Mouse (Mus musculus) limb, embryonic 14.5 days (tissue): ENCODE data around the gene Hist1h3a. TPM values are rescaled to one million over a fixed set of nuclear protein-coding genes. Genes with fewer than 3 reads are reported as not detected.
A peak's percentile ranks its signal among the peaks of the same experiment; 100 is the strongest.
"Not testable (repeated sequence)": the region's sequence is repeated elsewhere in the genome, so short reads cannot be mapped to it uniquely, and the experiment has no call there.

Source experiments
- ATAC-seq: fragments of 200-750 bp; cut with Nextera tagmentation; 2 replicates; pipeline ENCODE4 v1.8.0; 2017; ENCODE audit warnings: low read depth, moderate number of reproducible peaks, moderate TSS enrichment; ENCODE audit not compliant: low FRiP score
- DNase-seq: peaks from one replicate; pipeline ENCODE4 v3.0.0-alpha.2; 2015; ENCODE audit warnings: low spot score
- H3K27ac ChIP-seq: fragments of 300-500 bp; sonication (generic); replicated peaks from 2 replicates; pipeline ENCODE4 v1.5.1; 2014; ENCODE audit warnings: low read depth, mild to moderate bottlenecking, low read length, moderate library complexity, mixed read lengths
- H3K27me3 ChIP-seq: fragments of 300-500 bp; sonication (generic); 2 replicates; pipeline ENCODE4 v1.6.1; 2014; ENCODE audit warnings: low read length, mixed read lengths; ENCODE audit not compliant: control insufficient read depth, insufficient read depth
- H3K36me3 ChIP-seq: fragments of 300-500 bp; sonication (generic); 2 replicates; pipeline ENCODE4 v1.6.1; 2014; ENCODE audit warnings: mild to moderate bottlenecking, low read length, moderate library complexity, mixed read lengths; ENCODE audit not compliant: control insufficient read depth, insufficient read depth
- H3K4me1 ChIP-seq: fragments of 300-500 bp; sonication (generic); 2 replicates; pipeline ENCODE4 v1.6.1; 2014; ENCODE audit warnings: antibody characterized with exemption, low read length, mixed read lengths; ENCODE audit not compliant: control insufficient read depth, insufficient read depth
- H3K4me2 ChIP-seq: fragments of 300-500 bp; sonication (generic); replicated peaks from 2 replicates; pipeline ENCODE4 v1.6.1; 2014; ENCODE audit warnings: low read depth, mild to moderate bottlenecking, low read length, moderate library complexity; ENCODE audit not compliant: severe bottlenecking
- H3K4me3 ChIP-seq: fragments of 300-500 bp; sonication (generic); replicated peaks from 2 replicates; pipeline ENCODE4 v1.5.1; 2014; ENCODE audit warnings: low read length
- H3K9ac ChIP-seq: fragments of 300-500 bp; sonication (generic); 2 replicates; pipeline ENCODE4 v1.6.1; 2014; ENCODE audit warnings: mild to moderate bottlenecking, low read depth, low read length, moderate library complexity; ENCODE audit not compliant: severe bottlenecking
- H3K9me3 ChIP-seq: fragments of 300-500 bp; sonication (generic); 2 replicates; pipeline ENCODE4 v1.6.1; 2016; ENCODE audit warnings: low read length; ENCODE audit not compliant: control insufficient read depth
- POLR2A ChIP-seq: fragments of 200-500 bp; IDR thresholded peaks from 2 replicates; pipeline ENCODE4 v1.8.0; 2012; ENCODE audit warnings: inconsistent platforms, mild to moderate bottlenecking, moderate library complexity, borderline replicate concordance; ENCODE audit not compliant: insufficient read depth, insufficient read length; ENCODE audit errors: extremely low read depth
- WGBS: fragments of 180-500 bp; shearing (Covaris S2); extraction: QIAGEN DNeasy Blood & Tissue Kit; methylation state at CpG from one replicate; pipeline ENCODE4 v1.1.7; 2014; 5-methylcytosine and 5-hydroxymethylcytosine counted together
- polyA plus RNA-seq, 2 experiments: library from polyadenylated mRNA; depleted of rRNA in 1 of 2; stranded (reverse) in 1 of 2; unstranded in 1 of 2; fragments of >200 nt; fragmentation: Nextera tagmentation in 1 of 2; extraction: Ambion mirVana in 1 of 2; gene quantifications; 2 replicates each; pipeline versions ENCODE4 v1.2.1 to v1.2.3; 2012 to 2014

The Hist1h3a gene
- polyA plus RNA-seq, 2 experiments: 7.8 to 39.9 TPM

GRCm38 (mm10) chr13:23756790-23757189, 5.4 kb downstream of the Hist1h3a start, which contains the start of gene Hist1h4b:
Hist1h4b (plus strand) TSS chr13:23757013.
- Histone ChIP-seq H3K9me3 (no peaks in the 10 kb centered on the region), H3K27me3 (no peaks in the 10 kb centered on the region), H3K9ac (peak within 1 kb of the TSS; percentile 56), H3K36me3 (no peaks in the 10 kb centered on the region), H3K4me3 (peak within 1 kb of the TSS; percentile 40), H3K4me1 (peaks cover 16% of the 10 kb centered on the region), H3K4me2 (peak within 1 kb of the TSS; percentile 82), H3K27ac (peak within 1 kb of the TSS; percentile 93)
- TF ChIP-seq POLR2A: peak; percentile 70; the same call in 1 of the 2 replicates
- WGBS: under 1% methylated on average over 15 of the region's 22 CpGs
- DNase-seq (peak; percentile 100), ATAC-seq (peak; percentile 72)

GRCm38 (mm10) chr13:23755000-23755399, 7.2 kb downstream of the Hist1h3a start:
- no peaks in the 10 kb centered on the region for H3K27me3 ChIP-seq
- no peaks in the 10 kb centered on the region for H3K9me3 ChIP-seq
- no peak for ATAC-seq
- H3K4me1 ChIP-seq: peaks cover 10% of the 10 kb centered on the region
- H3K9ac ChIP-seq: no peak overlapping the region
- no peak for DNase-seq
- H3K36me3 ChIP-seq: no peaks in the 10 kb centered on the region
- no peak for TF ChIP-seq POLR2A
- H3K27ac ChIP-seq: no peak overlapping the region
- H3K4me3 ChIP-seq: no peak overlapping the region
- H3K4me2 ChIP-seq: no peak overlapping the region

GRCm38 (mm10) chr13:23753314-23754078, 8.7 kb downstream of the Hist1h3a start:
- Histone ChIP-seq H3K9me3 (no peaks in the 10 kb centered on the region), H3K27ac (peak overlapping the region; percentile 81), H3K4me1 (peaks cover 7% of the 10 kb centered on the region), H3K4me3 (peak overlapping the region; percentile 34; the same call in 1 of the 2 replicates), H3K36me3 (no peaks in the 10 kb centered on the region), H3K9ac (peak overlapping the region; percentile 55; the same call in 1 of the 2 replicates), H3K4me2 (peak overlapping the region; percentile 18; the same call in 1 of the 2 replicates), H3K27me3 (no peaks in the 10 kb centered on the region)
- ATAC-seq (no peak), DNase-seq (no peak)
- TF ChIP-seq POLR2A: no peak
- 55% methylated on average over 4 of the region's 4 CpGs for WGBS

GRCm38 (mm10) chr13:23752742-23753172, 9.4 kb downstream of the Hist1h3a start:
- Histone ChIP-seq H3K27me3 (no peaks in the 10 kb centered on the region), H3K4me3 (peak overlapping the region; percentile 34), H3K36me3 (no peaks in the 10 kb centered on the region), H3K9me3 (no peaks in the 10 kb centered on the region), H3K27ac (peak overlapping the region; percentile 81), H3K9ac (peak overlapping the region; percentile 55), H3K4me2 (peak overlapping the region; percentile 48), H3K4me1 (peaks cover 9% of the 10 kb centered on the region)
- TF ChIP-seq POLR2A: no peak
- 2% methylated on average over 6 of the region's 6 CpGs for WGBS
- ATAC-seq: no peak
- no peak for DNase-seq

- ATAC-seq (peak; percentile 81), DNase-seq (peak; percentile 100)
- peak; percentile 43; the same call in 1 of the 2 replicates for TF ChIP-seq POLR2A
- Histone ChIP-seq H3K4me3 (peak within 1 kb of the TSS; percentile 42), H3K4me2 (peak within 1 kb of the TSS; percentile 55), H3K27ac (peak within 1 kb of the TSS; percentile 93), H3K9ac (peak within 1 kb of the TSS; percentile 61)
- H3K36me3 ChIP-seq, H3K27me3 ChIP-seq, H3K4me1 ChIP-seq, H3K9me3 ChIP-seq: not testable (repeated sequence)
- under 1% methylated on average over 15 of the region's 47 CpGs for WGBS
These were observed 10.0 kb downstream of the Hist1h3a start, which contains the start of gene Hist1h3b for GRCm38 (mm10) chr13:23752067-23752741. Hist1h3b (plus strand) TSS chr13:23752267.
